Mouse (Mus musculus) skeletal muscle tissue, adult 2 months (tissue): ENCODE results near the gene Cplx2.

Source experiments
- DNase-seq: peaks from one replicate; pipeline ENCODE4 v3.0.0-alpha.2; 2012; ENCODE audit warnings: low read depth, low spot score

Gene Cplx2

DNA sequence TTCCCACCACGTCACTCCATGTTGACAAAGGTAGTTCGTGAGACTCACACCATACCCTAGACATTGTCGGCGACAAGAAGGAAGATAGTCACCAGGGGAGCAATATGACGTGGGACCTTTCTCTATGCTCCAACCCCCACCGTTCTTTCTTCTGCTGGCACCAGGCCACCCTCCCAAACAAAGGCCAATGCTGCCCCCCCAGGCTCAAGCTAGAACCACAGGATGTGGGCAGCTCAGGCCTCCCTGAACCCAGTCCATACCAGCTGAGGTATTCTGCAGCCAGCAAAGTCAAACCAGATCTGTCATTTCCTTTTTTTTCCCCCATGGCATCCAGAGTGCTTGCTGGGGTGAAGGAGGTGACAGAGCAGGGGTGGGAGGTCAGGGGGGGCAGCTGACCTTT is 3.4 kb upstream of the Cplx2 start:
- no peak for DNase-seq

DNA sequence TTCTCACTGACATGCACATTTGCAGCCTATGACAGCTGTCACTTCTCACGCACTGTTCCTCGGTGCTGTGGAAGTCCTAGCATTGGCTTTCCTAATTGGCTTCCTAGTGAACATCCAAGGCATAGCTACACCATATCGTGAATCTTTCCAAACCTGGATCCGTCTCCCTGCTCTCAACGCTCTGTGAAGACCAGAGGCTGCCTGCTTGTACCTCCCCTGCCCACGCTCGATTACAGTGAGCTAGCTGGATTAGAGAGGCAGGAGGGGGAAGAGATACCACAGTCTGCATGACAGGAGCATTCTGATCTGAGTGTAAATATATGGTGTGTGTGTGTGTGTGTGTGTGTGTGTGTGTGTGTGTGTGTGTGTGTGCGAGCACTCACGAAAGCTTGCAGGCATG is 3.0 kb upstream of the Cplx2 start:
- DNase-seq, result no peak

DNA sequence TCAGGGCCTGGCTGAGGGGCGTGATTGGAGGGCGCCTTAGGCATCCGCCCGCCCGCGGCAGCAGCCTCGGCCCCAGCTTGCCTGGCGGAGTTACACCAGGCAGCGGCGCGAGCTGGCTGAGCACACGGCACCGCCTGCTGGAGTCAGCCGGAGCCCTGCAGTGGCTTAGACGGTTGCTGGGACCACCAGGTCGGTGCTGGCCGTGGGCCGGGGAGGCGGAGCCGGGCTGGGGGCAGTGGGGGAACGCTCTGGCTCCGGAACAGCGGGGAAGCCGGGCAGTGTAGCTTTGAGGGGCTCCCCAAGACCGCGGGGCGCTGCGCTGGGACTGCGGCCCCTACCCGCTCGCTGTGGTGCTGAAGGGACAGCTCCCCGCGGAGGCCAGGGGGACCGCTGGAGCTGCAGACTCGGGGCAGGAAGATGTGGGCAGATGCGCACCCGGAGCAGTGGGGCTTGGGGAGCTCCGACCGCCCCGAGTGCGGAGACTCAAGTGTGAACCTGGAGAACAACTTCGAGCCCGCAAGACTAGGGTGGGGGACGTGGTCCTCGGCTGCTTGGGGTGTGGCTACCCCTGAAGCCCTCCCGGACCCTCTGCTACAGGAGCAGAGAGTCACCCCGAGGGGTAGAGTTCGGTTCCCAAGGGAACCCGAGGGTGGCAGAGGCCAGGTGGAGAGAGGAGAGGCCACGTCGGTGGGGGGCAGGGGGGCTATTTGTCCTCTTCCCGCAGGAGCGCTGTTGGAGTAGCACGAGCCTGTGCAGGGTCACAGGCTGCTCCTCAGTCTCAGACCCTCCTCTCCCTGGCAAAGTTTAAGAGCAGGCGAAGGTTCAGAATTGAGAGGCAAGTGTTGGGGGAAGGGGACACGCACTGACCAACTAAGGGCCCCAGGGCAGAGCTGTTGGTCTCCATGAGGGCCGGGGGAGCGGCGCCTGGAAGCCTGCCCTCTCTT is 510 bp downstream of the Cplx2 start:
- peak; percentile 29 for DNase-seq

DNA sequence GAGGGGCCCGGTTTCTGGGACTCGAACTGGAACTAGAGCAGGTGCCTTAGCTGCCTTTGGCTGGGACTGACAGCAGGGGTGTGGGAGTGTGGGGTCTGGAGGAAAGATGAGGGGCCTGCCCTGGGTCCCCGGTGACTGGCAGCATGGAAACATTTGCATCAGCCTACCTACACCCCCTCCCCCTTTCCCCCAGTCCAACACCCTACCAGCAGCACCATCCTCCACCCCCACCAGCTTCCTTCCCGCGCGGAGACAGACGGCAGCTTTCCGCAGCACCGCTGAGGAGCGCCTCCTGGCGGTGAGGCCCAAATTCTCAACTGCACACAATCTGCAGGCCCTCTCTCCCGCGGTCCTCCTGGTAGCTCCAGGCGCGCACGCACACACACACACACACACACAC is 1.5 kb downstream of the Cplx2 start:
- no peak for DNase-seq

DNA sequence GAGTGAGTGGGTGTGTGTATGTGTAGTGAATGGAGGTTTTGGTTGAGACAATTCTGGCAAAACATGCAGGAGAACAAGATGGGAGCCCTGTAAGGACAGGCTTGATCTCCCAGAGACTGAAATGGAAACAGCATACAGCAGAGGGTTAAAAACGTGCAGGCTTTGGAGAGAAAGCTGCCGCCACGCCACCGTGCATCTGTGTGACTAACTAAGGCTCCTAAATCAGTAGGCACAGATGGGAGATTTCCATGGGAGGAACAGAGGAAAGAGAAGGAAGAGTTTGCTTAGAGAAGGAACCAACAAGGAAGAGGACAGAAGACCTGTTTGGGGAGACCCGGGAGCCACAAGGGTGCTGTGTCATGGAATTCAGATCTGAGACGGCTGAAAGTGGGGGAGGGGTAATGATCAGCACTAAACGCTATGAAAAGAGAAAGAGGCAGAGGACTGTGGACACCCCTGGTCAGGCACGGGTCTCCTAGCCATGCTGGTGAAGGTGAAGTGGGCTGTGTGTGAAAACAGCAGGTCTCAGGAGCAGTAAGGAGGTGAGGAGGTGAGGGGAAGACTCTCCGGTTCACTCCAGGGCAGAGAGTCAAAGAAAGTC is 3.1 kb downstream of the Cplx2 start:
- no peak for DNase-seq

DNA sequence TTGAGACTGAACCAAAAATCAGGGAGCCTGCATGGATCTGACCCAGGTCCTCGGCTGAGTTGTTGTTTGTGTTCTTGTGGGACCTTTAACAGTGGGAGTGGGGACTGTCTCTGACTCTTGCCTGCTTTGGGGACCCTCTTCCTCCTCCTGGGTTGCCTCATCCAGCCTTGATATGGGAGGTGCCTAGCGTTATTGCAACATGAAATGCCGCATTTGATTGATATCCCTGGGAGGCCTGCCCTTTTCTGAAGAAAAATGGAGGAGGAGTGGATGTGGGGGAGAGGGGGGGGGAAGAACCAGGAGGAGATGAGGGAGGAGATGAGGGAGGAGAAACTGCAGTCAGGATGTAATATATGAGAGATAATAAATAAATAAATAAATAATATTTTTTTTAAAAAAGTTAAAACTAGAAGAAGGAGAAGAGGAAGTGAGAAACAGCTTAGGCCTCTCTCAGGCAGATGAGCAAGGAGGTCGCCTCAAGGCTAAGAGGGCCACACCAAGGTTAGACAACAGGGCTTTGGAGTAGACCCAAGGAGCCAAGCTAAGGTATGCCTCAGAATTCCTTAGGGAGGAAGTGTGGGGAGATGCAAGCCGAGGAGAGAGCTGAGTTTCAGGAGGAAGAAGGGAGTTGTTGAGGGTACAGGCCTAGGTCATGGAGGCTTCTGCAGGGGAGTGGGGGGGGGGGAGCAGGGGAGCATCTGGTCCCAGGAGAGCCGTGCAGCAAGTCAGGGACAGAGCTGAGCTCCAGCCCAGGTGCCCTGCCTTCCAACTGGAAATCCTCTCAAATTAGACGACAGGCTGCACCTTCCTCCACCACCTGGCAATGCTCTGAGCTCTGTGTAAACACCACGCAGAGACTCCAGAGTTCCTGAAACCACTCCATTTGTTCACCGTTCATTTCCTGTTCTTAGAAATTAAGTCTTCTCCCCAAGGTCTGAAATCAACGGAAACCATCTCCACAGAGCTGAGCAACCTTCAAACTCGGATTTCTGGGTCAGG is 4.6 kb downstream of the Cplx2 start:
- DNase-seq, result no peak

DNA sequence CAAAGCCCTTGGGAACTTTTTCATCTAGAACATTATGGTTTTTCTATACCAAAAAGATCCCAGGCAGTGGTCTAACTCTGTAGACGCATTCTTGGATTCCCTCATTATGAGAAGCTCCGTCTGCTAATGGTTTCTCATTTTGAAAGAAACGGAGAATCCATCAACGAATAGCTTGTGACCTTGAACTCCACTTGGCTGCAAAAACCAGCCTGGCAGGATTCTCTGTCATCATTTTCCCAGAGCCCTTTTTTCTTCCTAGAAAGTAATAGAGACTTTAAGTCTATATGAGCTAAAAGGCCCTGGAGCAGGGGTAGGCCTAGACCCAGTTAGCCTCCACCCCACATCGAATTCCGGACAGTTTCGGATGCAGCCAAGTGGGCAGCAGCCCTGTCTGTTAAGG is 5.6 kb downstream of the Cplx2 start:
- no peak for DNase-seq

DNA sequence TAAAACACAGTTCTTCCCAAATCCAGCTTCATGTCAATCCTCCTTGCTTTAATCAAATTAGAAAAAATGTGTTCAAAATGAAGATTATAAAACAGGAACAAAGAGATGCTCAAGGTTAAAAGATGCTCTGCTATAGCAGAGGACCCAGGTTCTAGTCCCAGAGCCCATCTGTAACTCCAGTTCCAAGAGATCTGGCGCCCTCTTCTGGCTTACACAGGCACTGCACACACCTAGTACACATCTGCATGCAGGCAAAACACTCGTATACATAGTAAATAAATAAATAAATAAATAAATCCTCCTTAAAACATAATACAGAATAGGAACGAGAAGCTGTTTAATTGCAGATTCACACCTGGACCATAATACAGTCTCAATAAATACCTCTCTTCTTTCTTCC is 6.9 kb downstream of the Cplx2 start:
- no peak for DNase-seq

DNA sequence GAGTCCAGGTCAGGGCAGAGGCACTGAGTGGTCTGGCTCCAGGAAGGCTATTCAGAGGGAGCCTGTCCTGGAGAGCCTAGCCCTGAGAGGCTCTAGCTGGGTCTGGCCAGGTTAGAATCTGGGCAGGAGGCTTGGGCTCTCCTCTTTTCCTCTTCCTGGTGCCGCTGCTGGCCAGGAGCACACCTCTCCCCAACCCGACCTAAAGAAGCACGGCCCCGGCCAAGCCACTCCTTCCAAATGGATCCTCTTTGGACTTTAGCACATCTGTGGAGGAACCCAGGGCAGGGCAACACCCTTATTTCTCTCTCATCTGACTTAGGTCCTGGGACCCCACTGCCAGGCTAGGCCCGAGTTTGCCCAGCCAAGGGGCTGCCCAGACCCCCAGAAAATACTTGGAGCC is 9.3 kb downstream of the Cplx2 start:
- DNase-seq, result no peak

DNA sequence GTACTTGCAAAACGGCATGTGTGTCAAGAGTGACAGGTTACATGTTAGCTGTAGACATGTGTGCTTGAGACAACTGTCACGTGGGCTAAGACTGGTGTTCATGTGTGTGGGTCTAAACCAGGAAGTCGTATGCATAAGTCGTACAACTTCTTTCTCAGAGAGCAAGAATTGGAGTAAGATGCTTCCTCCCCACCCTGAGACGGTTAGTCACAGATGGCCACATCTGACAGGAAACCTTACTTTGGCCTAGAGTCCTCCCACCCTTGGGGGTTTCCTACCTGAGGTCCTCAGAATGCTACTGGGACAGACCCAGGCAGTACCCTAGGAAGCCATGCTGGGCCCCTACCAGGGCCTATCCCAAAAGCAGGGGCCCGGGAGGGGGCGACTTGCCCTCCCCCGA is 10.2 kb downstream of the Cplx2 start:
- no peak for DNase-seq

DNA sequence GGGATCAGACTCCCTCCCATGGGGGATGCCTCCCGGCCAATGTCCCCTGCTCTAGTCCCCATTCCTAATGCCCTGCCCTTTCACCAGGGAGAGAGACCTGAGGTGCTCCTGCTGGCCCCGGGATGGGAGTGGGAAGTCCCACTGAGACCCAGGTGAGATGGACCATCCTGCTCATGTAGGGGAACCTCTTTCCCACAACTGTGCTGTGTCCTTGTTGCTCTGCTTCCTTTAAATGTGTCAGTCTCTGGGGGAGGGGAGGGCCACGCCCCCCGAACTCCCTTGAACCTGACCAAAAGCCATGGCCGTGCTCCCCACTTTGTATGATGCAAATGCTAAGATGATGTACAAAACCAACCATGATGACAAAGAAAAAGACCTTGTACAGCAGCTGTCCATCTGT is 12.4 kb downstream of the Cplx2 start:
- DNase-seq, result no peak

DNA sequence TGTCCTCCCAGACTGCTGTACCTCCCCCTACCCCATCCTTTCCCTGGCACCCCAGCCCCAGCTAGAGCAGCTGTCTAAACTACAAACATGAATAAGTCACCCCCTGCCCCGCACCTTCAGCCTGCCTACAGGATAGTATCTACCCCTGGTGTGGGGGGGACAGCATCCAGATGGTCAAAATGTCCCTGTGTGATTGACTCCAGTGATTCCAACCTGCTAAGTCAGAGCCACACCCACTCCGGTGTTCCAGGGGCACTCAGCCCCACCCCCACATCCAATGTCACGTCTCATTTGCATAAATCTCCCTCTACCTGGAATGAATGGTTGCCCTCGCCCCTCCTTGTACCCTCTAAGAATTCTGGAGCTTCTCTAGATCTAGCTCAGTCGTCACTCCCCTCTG is 13.4 kb downstream of the Cplx2 start:
- DNase-seq, result no peak

DNA sequence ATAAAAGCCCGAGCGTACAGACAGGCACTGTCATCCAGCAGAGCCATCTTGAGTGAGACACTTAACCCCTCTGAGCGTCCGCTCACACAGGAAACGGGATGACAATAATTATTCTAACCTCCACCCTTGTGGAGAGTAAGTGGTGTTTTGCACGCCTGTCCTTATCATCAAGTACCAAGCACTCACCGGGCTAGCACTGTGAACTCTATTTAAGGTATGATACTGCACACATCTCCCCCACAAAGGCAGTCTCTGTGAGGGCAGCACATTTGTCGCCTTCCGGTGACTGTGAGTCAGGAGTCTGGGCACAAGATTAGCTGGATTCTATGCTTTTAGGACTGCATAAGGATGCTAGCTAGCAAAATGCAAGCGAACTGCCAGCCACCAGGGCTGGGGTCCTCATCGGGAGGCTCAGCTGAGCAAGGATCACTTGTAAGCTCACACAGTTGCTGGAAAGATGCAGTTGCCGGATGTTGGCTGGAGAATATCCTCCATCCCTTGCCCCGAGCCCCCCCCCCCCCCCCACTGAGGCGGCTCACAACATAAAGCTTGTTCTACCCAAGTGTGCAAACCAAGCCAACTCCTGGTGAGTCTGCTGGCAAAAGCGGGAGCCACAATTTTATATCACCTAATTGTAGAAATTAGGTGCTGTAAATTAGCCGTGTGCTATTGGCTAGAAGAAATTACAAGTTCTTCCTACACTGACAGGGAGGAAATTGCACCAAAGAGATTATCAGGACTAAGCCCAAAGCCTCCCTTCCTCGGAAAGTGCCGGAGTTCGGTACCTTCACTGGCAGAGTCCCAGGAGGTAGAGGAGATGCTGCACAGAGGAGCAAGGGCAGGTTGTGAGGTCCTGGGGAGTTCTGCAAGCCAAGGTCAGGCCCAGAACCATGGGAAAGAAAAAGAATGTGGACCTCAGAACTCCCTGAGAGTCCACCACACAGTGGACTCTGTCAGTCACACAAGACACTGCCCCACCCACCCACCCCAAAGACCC is 14.2 kb downstream of the Cplx2 start:
- no peak for DNase-seq

DNA sequence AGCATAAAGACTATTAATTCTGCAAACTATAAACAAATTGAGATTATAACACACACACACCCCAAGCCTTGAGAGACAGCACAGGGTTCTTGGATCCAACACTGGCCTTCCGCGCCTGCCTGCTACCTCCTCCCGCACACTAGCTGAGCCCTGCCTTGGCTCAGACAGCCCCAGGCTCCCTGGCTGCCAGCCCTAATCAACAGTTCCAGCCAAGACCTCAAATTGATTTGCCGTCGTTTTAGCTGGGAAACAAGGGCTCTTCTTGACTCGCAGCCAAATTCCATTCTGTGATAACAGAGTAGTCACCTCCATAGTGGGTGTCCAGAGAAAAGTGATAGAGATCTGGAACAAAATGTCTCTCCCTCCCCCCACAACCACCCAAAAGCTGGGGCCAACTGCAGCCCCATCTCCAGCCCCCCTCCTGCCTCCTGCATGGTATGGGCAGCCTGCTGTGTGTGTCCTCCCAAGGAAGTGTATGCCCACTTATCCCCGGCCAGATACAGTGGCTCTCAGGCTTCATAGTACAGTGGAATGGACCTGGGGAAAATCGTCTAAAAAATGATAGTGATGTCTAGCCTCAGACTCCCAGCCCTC is 18.9 kb downstream of the Cplx2 start:
- no peak for DNase-seq

DNA sequence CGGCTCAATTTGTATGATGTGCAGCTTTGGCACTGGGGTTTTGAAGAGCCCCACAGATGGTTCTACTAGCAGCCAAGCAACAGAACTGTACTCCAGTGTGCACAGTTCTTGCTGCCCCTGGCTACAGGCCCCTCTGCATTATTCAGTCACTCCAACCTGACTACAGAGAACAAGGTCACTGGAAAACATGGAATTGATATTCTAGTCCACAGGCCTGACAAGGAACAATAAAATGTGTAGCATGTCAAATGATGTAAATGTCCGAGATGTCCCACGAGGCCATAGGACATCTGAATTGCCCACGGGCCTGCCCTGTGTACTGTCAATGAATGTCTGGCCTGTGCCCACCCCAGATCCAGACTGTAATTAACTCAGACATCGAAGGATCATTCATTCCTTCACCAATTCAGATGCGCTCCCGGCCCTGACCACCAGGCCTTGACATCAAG is 19.4 kb downstream of the Cplx2 start:
- no peak for DNase-seq

DNA sequence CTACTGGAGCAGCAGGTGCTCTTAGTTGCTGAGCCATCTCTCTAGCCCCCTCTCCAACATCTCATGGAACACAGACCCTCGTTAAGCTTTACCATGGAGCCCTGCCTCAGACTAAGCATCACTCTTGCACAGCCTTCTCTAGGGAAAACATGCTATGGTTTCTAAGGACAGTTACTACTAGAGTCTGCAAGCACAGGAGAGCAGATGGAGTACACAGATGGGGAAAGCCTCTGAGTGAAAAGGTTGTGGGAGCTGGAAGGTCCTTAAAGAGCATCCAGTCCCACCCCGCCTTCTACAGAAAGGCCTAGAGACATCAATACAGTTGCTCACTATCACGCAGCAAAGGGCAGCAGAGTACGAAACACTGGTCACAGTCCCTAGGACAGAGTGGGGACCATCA is 20.2 kb downstream of the Cplx2 start:
- no peak for DNase-seq

DNA sequence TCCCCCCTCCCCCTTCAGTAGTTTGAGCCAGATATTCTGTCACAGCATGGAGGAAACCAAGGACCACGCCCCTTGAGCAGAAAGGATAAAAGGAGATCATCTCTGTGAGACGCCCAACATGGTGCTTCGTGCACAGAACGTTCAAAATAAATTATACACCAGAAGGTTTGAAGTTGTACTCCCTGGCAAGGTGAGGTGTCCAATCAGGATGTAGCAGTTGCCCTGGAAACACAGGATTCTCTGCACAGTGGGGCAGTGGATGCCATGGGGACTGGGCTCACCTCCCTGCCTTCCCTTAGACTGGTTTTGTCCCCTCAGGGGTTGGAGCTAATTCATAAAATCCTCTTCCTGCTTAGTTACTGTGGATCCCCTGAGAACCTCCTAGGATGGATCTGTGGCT is 25.9 kb downstream of the Cplx2 start:
- DNase-seq, result no peak

DNA sequence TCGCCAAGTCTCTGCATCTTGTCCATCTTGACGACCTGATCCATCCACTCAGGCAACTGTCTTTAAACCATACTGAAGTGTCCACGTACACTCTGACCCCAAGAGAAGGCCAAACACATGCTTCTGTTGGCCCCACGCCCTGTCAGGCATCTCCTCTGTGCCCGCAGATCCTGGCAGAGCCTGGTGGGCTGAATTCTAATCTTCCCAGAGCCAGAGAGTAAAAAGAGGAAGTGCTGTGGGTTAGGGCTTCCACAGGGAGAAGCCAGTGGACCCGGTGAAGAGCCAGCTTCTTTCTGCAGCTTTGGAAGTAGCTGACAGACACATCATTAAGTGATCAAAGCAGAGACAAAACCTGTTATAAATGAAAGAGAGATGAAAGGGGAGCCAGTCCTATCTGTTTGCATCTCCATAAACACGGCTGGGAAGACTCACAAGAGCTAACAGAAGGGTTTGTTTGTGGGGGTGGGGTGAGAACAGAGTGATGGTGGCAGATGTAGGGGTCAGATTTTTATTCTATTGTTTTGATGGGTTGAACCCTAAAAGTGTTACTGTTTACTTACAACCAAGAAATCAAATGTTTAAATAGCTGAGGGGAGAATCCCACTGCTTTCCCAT is 29.5 kb downstream of the Cplx2 start:
- DNase-seq, result no peak

DNA sequence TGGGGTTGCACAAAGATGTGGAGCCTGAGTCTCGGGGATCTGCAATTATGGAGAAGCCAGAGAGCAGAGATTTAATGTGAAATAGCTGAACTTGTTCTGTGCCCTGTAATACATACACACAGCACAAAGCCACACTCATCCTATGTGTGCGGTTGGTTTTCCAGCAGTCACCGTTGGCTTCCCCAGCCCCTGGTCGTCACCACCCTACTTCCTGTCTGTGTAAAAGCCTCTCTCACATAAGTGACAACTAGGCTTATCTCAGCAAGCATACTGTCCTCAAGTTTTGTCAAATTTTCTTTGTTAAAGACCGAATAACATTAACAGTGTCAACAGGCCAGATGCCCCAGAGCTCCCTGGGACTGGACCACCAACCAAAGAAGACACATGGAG is 30.0 kb downstream of the Cplx2 start:
- DNase-seq, result no peak

DNA sequence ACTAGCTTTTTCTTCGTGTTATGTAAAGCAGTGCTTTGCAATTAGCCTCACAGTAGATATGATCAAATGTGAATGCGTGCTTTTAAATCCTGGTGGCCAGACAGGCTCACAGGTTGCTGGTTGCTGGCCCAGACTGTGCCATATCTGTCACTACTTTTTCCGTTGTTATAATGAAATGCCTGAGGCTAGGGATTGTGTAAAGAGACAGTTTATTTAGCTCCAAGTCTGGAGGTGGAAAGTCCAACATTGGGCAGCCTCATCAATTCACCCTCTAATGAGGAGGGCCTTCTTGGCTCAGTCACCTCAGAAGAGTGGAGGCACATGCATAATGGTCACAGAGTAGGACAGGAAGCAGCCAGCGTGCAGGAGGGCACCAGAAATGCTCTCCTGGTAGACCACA is 31.2 kb downstream of the Cplx2 start:
- DNase-seq, result no peak
